Mouse (Mus musculus): ENCODE measurements at regions not wholly inside any gene's neighbourhood (a gene's known extent, or its start where the extent isn't known, plus 50 kb on each side); places are given as distances from the start of the nearest gene placed in this dataset.

GRCm38 (mm10) chr8:12136178-12136455, 142.5 kb upstream of the A230072I06Rik start:
- no peak for DNase-seq (ENCODE audit: low spot score)

- no peak for DNase-seq (ENCODE audit: low spot score)
These were observed 141.1 kb upstream of the A230072I06Rik start for GRCm38 (mm10) chr8:12137496-12137895.

GRCm38 (mm10) chr8:12137913-12138312, 140.7 kb upstream of the A230072I06Rik start:
- no peak for DNase-seq (ENCODE audit: low spot score)

- no peak for DNase-seq (ENCODE audit: low spot score)
These were observed 126.9 kb upstream of the A230072I06Rik start for GRCm38 (mm10) chr8:12151679-12152078.

- DNase-seq (ENCODE audit: low spot score), result no peak
These were observed 125.8 kb upstream of the A230072I06Rik start for GRCm38 (mm10) chr8:12152825-12153224.

- no peak for DNase-seq (ENCODE audit: low spot score)
These were observed 121.7 kb upstream of the A230072I06Rik start for GRCm38 (mm10) chr8:12156893-12157292.

- DNase-seq (ENCODE audit: low spot score), result no peak
These were observed 120.4 kb upstream of the A230072I06Rik start for GRCm38 (mm10) chr8:12158188-12158587.

- no peak for DNase-seq (ENCODE audit: low spot score)
These were observed 115.5 kb upstream of the A230072I06Rik start for GRCm38 (mm10) chr8:12162921-12163705.

- no peak for DNase-seq (ENCODE audit: low spot score)
These were observed 113.0 kb upstream of the A230072I06Rik start for GRCm38 (mm10) chr8:12165487-12166152.

GRCm38 (mm10) chr8:12171788-12172187, 106.8 kb upstream of the A230072I06Rik start:
- no peak for DNase-seq (ENCODE audit: low spot score)

- no peak for DNase-seq (ENCODE audit: low spot score)
These were observed 103.1 kb upstream of the A230072I06Rik start for GRCm38 (mm10) chr8:12175496-12175895.

GRCm38 (mm10) chr8:12184666-12185065, 94.0 kb upstream of the A230072I06Rik start:
- DNase-seq (ENCODE audit: low spot score), result no peak

- no peak for DNase-seq (ENCODE audit: low spot score)
These were observed 91.3 kb upstream of the A230072I06Rik start for GRCm38 (mm10) chr8:12187366-12187765.

- DNase-seq (ENCODE audit: low spot score), result no peak
These were observed 90.2 kb upstream of the A230072I06Rik start for GRCm38 (mm10) chr8:12188451-12188850.

GRCm38 (mm10) chr8:12188960-12189359, 89.7 kb upstream of the A230072I06Rik start:
- DNase-seq (ENCODE audit: low spot score), result no peak

GRCm38 (mm10) chr8:12192006-12192405, 86.6 kb upstream of the A230072I06Rik start:
- no peak for DNase-seq (ENCODE audit: low spot score)

GRCm38 (mm10) chr8:12205909-12206308, 72.7 kb upstream of the A230072I06Rik start:
- no peak for DNase-seq (ENCODE audit: low spot score)

- DNase-seq (ENCODE audit: low spot score), result no peak
These were observed 71.2 kb upstream of the A230072I06Rik start for GRCm38 (mm10) chr8:12207412-12207811.

GRCm38 (mm10) chr8:12213774-12214173, 64.8 kb upstream of the A230072I06Rik start:
- DNase-seq (ENCODE audit: low spot score), result no peak

- no peak for DNase-seq (ENCODE audit: low spot score)
These were observed 64.2 kb upstream of the A230072I06Rik start for GRCm38 (mm10) chr8:12214205-12215019.

GRCm38 (mm10) chr8:12221506-12221905, 57.1 kb upstream of the A230072I06Rik start:
- DNase-seq (ENCODE audit: low spot score), result no peak

- no peak for DNase-seq (ENCODE audit: low spot score)
These were observed 55.2 kb upstream of the A230072I06Rik start for GRCm38 (mm10) chr8:12223376-12223775.
